Mouse (Mus musculus): ENCODE measurements at regions not wholly inside any gene's neighbourhood (a gene's known extent, or its start where the extent isn't known, plus 50 kb on each side); places are given as distances from the start of the nearest gene placed in this dataset.

DNA sequence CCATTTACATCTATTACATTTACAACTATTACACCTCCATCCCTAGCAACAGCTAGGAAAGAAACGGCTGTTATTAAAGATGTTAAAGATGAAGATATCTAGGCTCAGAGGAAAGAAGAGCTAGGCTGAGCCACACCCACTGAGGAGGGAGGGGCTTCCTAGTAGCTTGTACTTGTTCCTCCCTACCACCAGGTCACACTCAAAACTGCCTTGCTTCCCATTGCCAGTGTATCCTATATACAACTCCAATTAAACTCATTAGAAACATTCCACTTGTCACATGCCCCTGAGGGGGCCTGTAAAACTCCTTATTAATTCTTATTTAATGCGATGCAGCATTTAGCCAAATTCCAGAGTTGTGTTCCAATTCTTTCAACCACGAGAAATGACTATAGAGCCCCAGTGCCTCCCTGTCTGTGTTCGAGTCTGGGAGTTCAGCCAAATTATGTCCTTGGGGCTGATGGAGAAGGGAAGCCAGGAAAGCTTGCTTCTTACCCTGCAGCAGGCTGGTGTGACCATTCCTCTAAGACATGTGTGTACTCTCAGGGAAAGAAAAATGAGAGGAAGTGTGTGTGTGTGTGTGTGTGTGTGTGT, 225.0 kb upstream of the Tmem132c start:
- TF ChIP-seq CTCF (IDR thresholded peaks at IDR 0.05; ENCODE audit: low read depth, low read length) (no peak), TAL1 (conservative IDR thresholded peaks at IDR 0.05; ENCODE audit: low read depth, low read length) (no peak), GATA1 (IDR thresholded peaks at IDR 0.05; ENCODE audit: borderline replicate concordance, low read length) (no peak), POLR2AphosphoS5 (IDR thresholded peaks at IDR 0.05; ENCODE audit: insufficient replicate concordance, low read depth, low read length) (no peak)
